Mouse (Mus musculus): ENCODE data around the gene Usp25.

- TF ChIP-seq CTCF (IDR thresholded peaks at IDR 0.05; ENCODE audit: low read depth, low read length) (no peak), POLR2AphosphoS5 (IDR thresholded peaks at IDR 0.05; ENCODE audit: insufficient replicate concordance, low read depth, low read length) (no peak), GATA1 (IDR thresholded peaks at IDR 0.05; ENCODE audit: borderline replicate concordance, low read length) (no peak), TAL1 (conservative IDR thresholded peaks at IDR 0.05; ENCODE audit: low read depth, low read length) (no peak)
Measured at GRCm38 (mm10) chr16:77133055-77133454, 119.5 kb downstream of the Usp25 start.
